Mouse (Mus musculus): ENCODE measurements around the gene Olfr561. TPM values are rescaled to one million over a fixed set of nuclear protein-coding genes. Genes with fewer than 3 reads are reported as not detected.

The Olfr561 gene
- not detected for total RNA-seq (2021)
- long read RNA-seq, experiment 1 = 0 reads
- long read RNA-seq, experiment 2 = 0 reads

DNA sequence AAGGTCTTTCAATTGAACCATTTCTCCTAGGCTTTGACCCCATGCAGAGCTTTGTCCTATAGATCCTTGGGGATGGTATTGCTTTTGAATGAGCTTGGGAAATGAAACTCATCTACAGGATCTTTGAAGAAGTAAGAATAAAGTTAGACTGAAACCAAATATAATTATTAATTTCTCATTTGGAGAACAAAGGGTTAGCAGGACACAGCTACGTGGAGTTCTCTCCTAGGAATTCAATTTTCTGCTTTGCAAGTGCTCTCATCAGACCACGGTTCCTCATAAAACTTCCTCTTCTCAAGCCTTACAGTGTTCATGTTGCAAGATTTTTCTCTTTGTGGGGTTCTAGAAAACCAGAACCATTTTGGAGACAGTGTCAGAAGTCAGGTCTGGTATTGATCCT, at the start of gene Olfr561:
Gene Olfr561, plus strand, starts transcription at position 301 of the 400 bp plus-strand sequence.
- no peak for DNase-seq (ENCODE audit: low spot score)

DNA sequence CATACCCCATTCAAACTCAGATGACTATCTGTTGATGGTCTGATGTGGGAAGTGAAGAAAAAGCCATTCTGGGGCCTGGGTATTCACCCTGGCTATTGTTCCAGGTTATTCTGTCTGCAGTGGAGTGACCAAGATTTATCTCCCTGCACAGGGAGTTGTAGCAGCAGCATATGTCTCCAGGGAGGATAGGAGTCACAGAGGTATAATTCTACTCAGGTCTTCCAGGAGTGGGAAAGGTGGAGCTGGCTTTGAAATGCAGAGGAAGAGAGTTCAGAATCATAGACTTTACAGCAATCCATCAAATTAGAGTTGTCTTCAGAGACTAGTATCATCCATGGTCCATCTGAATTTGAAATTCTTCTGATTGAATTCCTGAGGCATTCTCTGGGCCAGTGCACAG, 43.6 kb upstream of the Olfr561 start, which contains the start of gene Olfr559:
Gene Olfr559, minus strand, starts transcription at position 101 of the 400 bp plus-strand sequence.
- DNase-seq (ENCODE audit: low spot score) = no peak

DNA sequence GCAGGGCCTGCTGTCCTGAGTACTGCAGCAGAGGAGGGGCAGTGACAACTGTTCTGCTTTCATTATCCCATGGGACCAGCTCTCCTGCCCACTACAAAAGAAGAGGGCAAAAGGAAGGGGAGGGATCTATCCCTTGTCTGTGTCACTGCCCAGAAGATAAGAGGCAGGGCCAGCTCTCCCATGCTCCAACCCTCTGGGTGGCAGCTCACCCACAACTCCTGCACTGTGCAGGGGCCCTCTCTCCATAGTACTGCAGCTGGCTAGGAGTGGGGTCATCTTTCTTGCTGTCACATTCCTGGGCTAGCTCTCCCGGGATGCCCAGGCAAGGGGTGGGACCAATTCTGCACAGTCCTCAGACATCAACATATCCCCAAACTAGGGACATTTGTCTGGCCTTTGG, 37.2 kb upstream of the Olfr561 start:
- DNase-seq (ENCODE audit: low spot score) = no peak

DNA sequence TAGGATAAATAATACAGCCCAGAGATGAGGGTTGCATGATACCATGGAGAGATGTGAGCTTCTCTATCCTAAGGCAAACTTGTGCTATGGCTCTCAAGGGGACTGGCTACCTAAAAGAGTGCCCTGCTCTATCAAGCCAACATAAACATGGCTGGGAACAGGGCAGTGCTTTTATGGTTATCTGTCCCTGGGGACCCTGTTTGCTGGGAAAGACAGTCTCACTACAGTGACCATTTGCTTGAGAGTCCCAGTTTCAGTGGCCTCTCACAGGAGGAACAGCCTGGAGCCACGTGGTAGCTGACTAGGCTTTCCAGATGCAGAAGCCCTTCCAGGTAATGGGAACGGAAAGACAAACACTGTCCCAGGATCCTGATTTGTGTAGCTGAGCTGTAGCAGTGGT, 33.3 kb upstream of the Olfr561 start:
- no peak for DNase-seq (ENCODE audit: low spot score)

DNA sequence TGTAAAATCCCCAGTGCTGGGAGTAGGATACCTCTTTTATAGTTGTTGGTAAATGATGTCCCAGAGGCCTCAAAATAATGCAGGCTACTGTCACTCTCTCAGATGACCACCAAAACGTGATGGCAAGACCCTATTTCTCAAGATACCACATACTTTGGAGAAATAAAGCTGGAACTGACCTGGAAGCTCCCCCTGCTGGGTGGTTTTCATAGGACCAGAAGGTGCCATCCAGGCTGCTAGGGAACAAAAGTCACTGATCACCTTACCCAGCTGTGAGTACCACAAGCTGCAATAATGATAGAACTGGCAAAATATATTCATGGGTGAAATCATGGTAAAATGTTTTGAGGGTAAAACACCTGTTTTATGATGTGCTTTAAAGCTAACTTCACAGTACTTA, 18.9 kb upstream of the Olfr561 start:
- no peak for DNase-seq (ENCODE audit: low spot score)

DNA sequence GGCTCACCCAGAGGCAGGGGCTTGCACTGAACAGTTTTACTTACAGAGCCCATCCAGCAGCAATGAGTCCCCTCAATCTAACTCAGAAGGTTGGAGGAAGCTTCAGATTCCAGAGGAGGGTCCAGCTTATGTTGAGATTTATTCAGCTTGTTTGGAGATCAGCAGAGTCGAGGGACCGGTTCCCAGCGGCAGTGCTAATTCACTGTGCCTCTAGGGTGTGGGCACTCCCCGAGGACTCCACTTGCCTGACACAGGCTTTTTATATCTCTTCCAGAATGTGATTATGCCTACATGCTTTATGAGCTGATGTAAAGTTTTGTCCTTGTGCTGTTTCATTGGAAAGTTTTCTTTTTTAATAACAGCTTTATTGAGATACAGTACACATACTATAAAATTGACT, 11.8 kb upstream of the Olfr561 start, which contains the start of the genes Olfr560 and Olfr78:
Gene Olfr560, minus strand, starts transcription at position 101 of the 400 bp plus-strand sequence.
Gene Olfr78, minus strand, starts transcription at position 206 of the 400 bp plus-strand sequence.
- no peak for DNase-seq (ENCODE audit: low spot score)

DNA sequence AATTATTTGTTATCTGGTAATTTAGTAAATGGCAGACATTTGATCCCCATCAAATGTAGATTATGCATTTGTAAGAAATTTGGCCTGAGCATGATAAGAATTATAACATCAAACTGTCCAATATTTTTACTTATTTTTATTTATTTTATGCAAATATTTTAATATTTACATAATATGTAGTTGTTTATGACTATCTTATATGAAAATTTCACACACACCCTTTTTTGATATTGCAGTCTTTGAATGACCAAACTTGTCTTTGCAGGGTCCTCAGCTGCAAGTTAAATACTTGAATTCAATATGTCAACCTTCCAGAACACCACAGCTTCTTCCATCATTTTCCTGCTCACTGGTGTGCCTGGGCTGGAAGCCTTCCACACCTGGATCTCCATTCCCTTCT, 32.2 kb downstream of the Olfr561 start, which contains the start of gene Olfr564:
Gene Olfr564, plus strand, starts transcription at position 301 of the 400 bp plus-strand sequence.
- DNase-seq (ENCODE audit: low spot score) = no peak

Other genes starting within 250 kb of the Olfr561 start
- gene Olfr547, start 236.5 kb upstream of the Olfr561 start, total RNA-seq (2021) = not detected
- gene Olfr548-ps1, start 230.3 kb upstream of the Olfr561 start, total RNA-seq (2021) = not detected
- not detected for gene Olfr549, start 221.4 kb upstream of the Olfr561 start, total RNA-seq (2021)
- gene Trim21, start 205.7 kb upstream of the Olfr561 start, total RNA-seq (2021) = 1 to 10 TPM; 1.7 to 3.2 TPM
- under 1 TPM in 1 of 2 experiments, not detected in 1; 0.16 TPM for gene Olfr550, start 199.8 kb upstream of the Olfr561 start, total RNA-seq (2021)
- gene Olfr551, start 179.3 kb upstream of the Olfr561 start, total RNA-seq (2021) = not detected
- gene Olfr552, start 173.5 kb upstream of the Olfr561 start, total RNA-seq (2021) = under 1 TPM; 0.09 to 0.17 TPM
- not detected for gene Olfr553, start 153.0 kb upstream of the Olfr561 start, total RNA-seq (2021)
- not detected for gene Olfr554, start 132.8 kb upstream of the Olfr561 start, total RNA-seq (2021)
- not detected for gene Olfr555, start 112.4 kb upstream of the Olfr561 start, total RNA-seq (2021)
- gene Olfr556, start 106.3 kb upstream of the Olfr561 start, total RNA-seq (2021) = not detected
- gene Trim68, start 83.9 kb upstream of the Olfr561 start, total RNA-seq (2021) = 1 to 10 TPM; 3.8 to 4.5 TPM
- gene Olfr557, start 75.3 kb upstream of the Olfr561 start, total RNA-seq (2021) = not detected
- gene Olfr558, start 69.0 kb upstream of the Olfr561 start, total RNA-seq (2021) = 1 to 10 TPM in 1 of 2 experiments, under 1 TPM in 1; 0.91 to 1.3 TPM
- gene Olfr33, start 52.2 kb upstream of the Olfr561 start, total RNA-seq (2021) = not detected
- not detected for gene Olfr559, start 43.7 kb upstream of the Olfr561 start, total RNA-seq (2021)
- not detected for gene Olfr560, start 11.9 kb upstream of the Olfr561 start, total RNA-seq (2021)
- gene Olfr78, start 11.8 kb upstream of the Olfr561 start, total RNA-seq (2021) = under 1 TPM; 0.21 to 0.40 TPM
- gene Olfr564, start 32.3 kb downstream of the Olfr561 start, total RNA-seq (2021) = not detected
- gene Olfr566, start 87.5 kb downstream of the Olfr561 start, total RNA-seq (2021) = not detected
- gene Olfr568, start 105.9 kb downstream of the Olfr561 start, total RNA-seq (2021) = not detected
- gene Olfr569, start 119.7 kb downstream of the Olfr561 start, total RNA-seq (2021) = not detected
- not detected for gene Olfr570, start 123.4 kb downstream of the Olfr561 start, total RNA-seq (2021)
- gene Olfr571, start 146.3 kb downstream of the Olfr561 start, total RNA-seq (2021) = not detected
- gene Olfr572, start 153.2 kb downstream of the Olfr561 start, total RNA-seq (2021) = not detected
- gene Olfr573-ps1, start 171.4 kb downstream of the Olfr561 start, total RNA-seq (2021) = not detected
- not detected for gene Olfr574, start 177.2 kb downstream of the Olfr561 start, total RNA-seq (2021)
- not detected for gene Olfr575, start 187.6 kb downstream of the Olfr561 start, total RNA-seq (2021)
- gene Olfr576, start 191.4 kb downstream of the Olfr561 start, total RNA-seq (2021) = not detected
- not detected for gene Olfr577, start 204.7 kb downstream of the Olfr561 start, total RNA-seq (2021)
- not detected for gene Olfr578, start 218.1 kb downstream of the Olfr561 start, total RNA-seq (2021)

Measured in gastrocnemius, adult 18-20 months (tissue).